In the genomic region with DNA sequence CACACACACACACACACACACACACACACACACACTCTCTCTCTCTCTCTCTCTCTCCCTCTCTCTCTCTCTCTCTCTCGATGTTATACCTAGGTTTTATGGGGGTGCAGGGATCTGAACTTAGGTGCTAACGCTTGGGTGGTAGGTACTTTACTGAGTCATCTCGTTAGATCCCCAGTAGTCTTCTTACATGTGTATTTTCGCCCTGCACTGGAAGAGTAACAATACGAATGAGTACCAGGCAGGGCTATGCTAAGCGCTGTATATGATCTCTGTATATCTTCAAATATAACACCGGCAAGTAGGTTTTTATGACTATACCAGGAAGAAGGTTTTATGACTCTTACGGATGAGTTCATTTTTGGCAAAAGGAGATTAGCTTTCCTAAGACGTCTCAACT, we compare ENCODE assay signal across 14 mouse cellular contexts.
"Had no signal": no experiment of that assay in that cellular context is flagged by ENCODE, and none has a peak within 500 bp of the region (broad histone marks: within the 10 kb centered on the region; RNA-seq: fewer than 3 reads in every experiment).

No protein-coding gene starts in this region.

- H3K27me3 ChIP-seq: lung, embryonic 15.5 days; stomach, embryonic 15.5 days had no signal

- H3K9ac ChIP-seq: liver, postnatal 0 days had no signal

- H3K36me3 ChIP-seq: lung, embryonic 15.5 days; midbrain, embryonic 12.5 days; neural tube, embryonic 12.5 days; stomach, embryonic 15.5 days had no signal

- H3K9me3 ChIP-seq: lung, embryonic 15.5 days; megakaryocyte, embryonic 14.5 days; midbrain, embryonic 12.5 days; neural tube, embryonic 12.5 days; stomach, embryonic 15.5 days had no signal

- H3K27ac ChIP-seq: lung, embryonic 15.5 days; macrophage; midbrain, embryonic 12.5 days; neural tube, embryonic 12.5 days; stomach, embryonic 15.5 days; stomach, postnatal 0 days had no signal

- DNase-seq: liver, postnatal 0 days; lung, postnatal 14 days; midbrain, embryonic 14.5 days; right cerebral cortex, postnatal 14 days; thymus, adult 2 months; thymus, postnatal 25 days; thymus, postnatal 4 days had no signal
